Mouse (Mus musculus) heart, adult 2 months (tissue): Measurements from ENCODE around the gene Ccdc9. TPM values are rescaled to one million over a fixed set of nuclear protein-coding genes. Genes with fewer than 3 reads are reported as not detected.

ENCODE experiments used
- DNase-seq, 2 experiments: peaks; one replicate each; pipeline ENCODE4 v3.0.0; 2021
- H3K27ac ChIP-seq: fragments of 200-600 bp; 2 replicates; pipeline ENCODE4 v1.8.1; 2022
- H3K27me3 ChIP-seq: fragments of 200-500 bp; 2 replicates; pipeline ENCODE4 v1.6.1; 2012; ENCODE audit warnings: mild to moderate bottlenecking, low read length, inconsistent platforms, mixed read lengths; ENCODE audit not compliant: control insufficient read depth, insufficient read depth
- H3K36me3 ChIP-seq: fragments of 200-500 bp; 2 replicates; pipeline ENCODE4 v1.6.1; 2012; ENCODE audit warnings: low read length, inconsistent platforms; ENCODE audit not compliant: control insufficient read depth, insufficient read depth
- H3K4me1 ChIP-seq: fragments of 200-500 bp; 2 replicates; pipeline ENCODE4 v1.6.1; 2011; ENCODE audit warnings: low read length; ENCODE audit not compliant: control insufficient read depth, insufficient read depth
- H3K4me3 ChIP-seq: fragments of 200-600 bp; 2 replicates; pipeline ENCODE4 v1.8.1; 2022
- H3K79me2 ChIP-seq: fragments of 200-500 bp; replicated peaks from 2 replicates; pipeline ENCODE4 v1.6.1; 2012; ENCODE audit warnings: mild to moderate bottlenecking, inconsistent platforms, low read length, moderate library complexity, mixed read lengths; ENCODE audit not compliant: control insufficient read depth, insufficient read depth
- H3K9ac ChIP-seq: fragments of 200-500 bp; 2 replicates; pipeline ENCODE4 v1.6.1; 2012; ENCODE audit warnings: low read depth, mild to moderate bottlenecking, control low read depth, inconsistent platforms, low read length, mixed read lengths
- CTCF ChIP-seq: fragments of 200-600 bp; IDR thresholded peaks from 2 replicates; pipeline ENCODE4 v1.8.1; 2022; ENCODE audit warnings: antibody characterized with exemption, mild to moderate bottlenecking, moderate library complexity
- EP300 ChIP-seq: fragments of 200-500 bp; IDR thresholded peaks from 2 replicates; pipeline ENCODE4 v1.6.1; 2011; ENCODE audit warnings: low read depth, low read length, control low read depth; ENCODE audit not compliant: insufficient read depth
- POLR2A ChIP-seq: fragments of 200-500 bp; IDR thresholded peaks from 2 replicates; pipeline ENCODE4 v1.6.1; 2011; ENCODE audit warnings: mild to moderate bottlenecking, low read depth, low read length, control low read depth; ENCODE audit not compliant: insufficient read depth
- WGBS: fragments of 180-500 bp; shearing (Covaris S2); methylation state at CpG from one replicate; pipeline ENCODE4 v1.1.7; 2018; 5-methylcytosine and 5-hydroxymethylcytosine counted together
- intact Hi-C: fragments of 180-260 bp; cut with DNase I; formaldehyde crosslinking; loops from one replicate; pipeline ENCODE4 v1.15.1; 2025
- polyA plus RNA-seq: library from polyadenylated mRNA; depleted of rRNA; stranded (reverse); fragments of >200 nt; gene quantifications from 2 replicates; pipeline ENCODE4 v1.2.3, GENCODE M21; 2012
- total RNA-seq, 2 experiments: library from RNA; stranded (reverse); gene quantifications; 2 replicates each; pipeline ENCODE4 v1.2.3; 2021

The Ccdc9 gene
- total and polyA plus RNA-seq, 3 experiments = 21.8 to 46.7 (median 33.1) TPM

DNA sequence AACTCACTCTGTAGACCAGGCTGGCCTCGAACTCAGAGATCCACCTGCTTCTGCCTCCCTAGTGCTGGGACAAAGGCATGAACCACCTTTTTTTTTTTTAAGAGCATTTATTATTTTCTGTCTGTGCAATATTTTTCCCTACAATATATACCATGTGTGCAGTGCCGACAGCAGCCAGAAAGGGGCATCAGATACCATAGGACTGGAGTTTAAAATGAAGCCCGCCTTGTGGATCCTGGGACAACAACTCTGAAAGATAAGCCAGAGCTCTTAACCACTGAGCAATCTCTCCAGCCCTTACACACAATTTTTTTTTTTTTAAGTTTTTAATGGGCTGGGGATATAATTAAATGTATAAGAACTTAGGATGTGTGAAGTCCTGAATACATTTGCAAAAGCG lies 7.8 kb upstream of the Ccdc9 start:
- peaks cover 12% of the 10 kb centered on the region for H3K4me1 ChIP-seq
- WGBS = 15% methylated on average over 4 of the region's 4 CpGs
- intact Hi-C loops = loop anchor here (1.0 to 10.0 kb wide), 6 partner anchors 20 to 320 kb away; partner anchors contain the start of gene Arhgap35
- H3K4me3 ChIP-seq = no peak overlapping the region; the same call in 1 of the 2 replicates
- H3K27ac ChIP-seq = peak overlapping the region; percentile 91
- DNase-seq = no peak
- H3K36me3 ChIP-seq = no peaks in the 10 kb centered on the region
- TF ChIP-seq EP300 (no peak), POLR2A (no peak), CTCF (no peak)
- no peaks in the 10 kb centered on the region for H3K79me2 ChIP-seq
- no peaks in the 10 kb centered on the region for H3K27me3 ChIP-seq
- peak overlapping the region; percentile 45; the same call in 1 of the 2 replicates for H3K9ac ChIP-seq

DNA sequence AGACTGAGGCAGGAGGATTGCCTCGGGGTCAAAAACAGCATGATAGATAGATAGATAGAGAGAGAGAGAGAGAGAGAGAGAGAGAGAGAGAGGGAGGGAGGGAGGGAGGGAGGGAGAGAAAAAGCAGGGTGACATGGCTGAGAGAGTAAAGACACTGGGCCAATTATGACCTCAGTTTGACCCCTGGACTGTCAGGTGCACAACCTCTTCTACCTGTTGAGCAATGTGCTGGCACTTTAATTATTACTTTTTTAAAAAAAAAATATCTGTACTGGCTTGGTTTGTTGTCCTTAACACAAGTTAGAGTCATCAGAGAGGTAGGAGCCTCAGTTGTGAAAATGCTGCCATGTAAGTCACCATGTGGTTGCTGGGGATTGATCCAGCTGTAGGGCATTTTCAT lies 1.2 kb upstream of the Ccdc9 start:
- WGBS = 50% methylated on average over 1 of the region's 1 CpGs
- Histone ChIP-seq H3K27ac (no peak overlapping the region), H3K9ac (no peak overlapping the region), H3K4me3 (no peak overlapping the region), H3K79me2 (no peaks in the 10 kb centered on the region), H3K4me1 (peaks cover 1% of the 10 kb centered on the region; the same call in 1 of the 2 replicates), H3K36me3 (no peaks in the 10 kb centered on the region), H3K27me3 (no peaks in the 10 kb centered on the region)
- TF ChIP-seq POLR2A (no peak), CTCF (no peak), EP300 (no peak)
- intact Hi-C loops = loop anchor here (10.0 kb wide), 1 partner anchor 343 kb away; the partner anchor contains the start of gene Nop53
- DNase-seq = no peak

DNA sequence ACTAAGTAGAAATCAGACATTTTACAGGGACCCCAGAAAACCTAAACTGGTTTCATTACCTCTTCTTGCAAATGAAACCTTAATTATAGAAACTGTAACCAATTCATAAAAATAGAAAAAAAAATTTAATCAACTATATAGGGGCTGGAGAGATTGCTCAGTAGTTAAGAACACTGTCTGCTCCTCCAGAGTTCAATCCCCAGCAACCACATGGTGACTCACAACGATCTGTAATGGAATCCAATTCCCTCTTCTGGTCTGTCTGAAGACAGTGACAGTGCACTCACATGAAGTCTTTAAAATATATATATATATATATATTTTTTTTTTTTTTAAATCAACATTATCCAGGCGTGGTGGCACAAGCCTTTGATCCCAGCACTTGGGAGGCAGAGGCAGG lies 421 bp upstream of the Ccdc9 start:
- intact Hi-C loops = loop anchor here (10.0 kb wide), 1 partner anchor 342 kb away; the partner anchor contains the start of gene Nop53
- no peaks in the 10 kb centered on the region for H3K36me3 ChIP-seq
- peaks cover 1% of the 10 kb centered on the region; the same call in 1 of the 2 replicates for H3K4me1 ChIP-seq
- H3K79me2 ChIP-seq = no peaks in the 10 kb centered on the region
- 66% methylated on average over 2 of the region's 2 CpGs for WGBS
- no peak for DNase-seq
- peak overlapping the region; percentile 84 for H3K4me3 ChIP-seq
- H3K9ac ChIP-seq = peak overlapping the region; percentile 64
- TF ChIP-seq POLR2A = no peak
- no peak for TF ChIP-seq EP300
- no peak for TF ChIP-seq CTCF
- H3K27ac ChIP-seq = peak overlapping the region; percentile 99
- H3K27me3 ChIP-seq = no peaks in the 10 kb centered on the region

DNA sequence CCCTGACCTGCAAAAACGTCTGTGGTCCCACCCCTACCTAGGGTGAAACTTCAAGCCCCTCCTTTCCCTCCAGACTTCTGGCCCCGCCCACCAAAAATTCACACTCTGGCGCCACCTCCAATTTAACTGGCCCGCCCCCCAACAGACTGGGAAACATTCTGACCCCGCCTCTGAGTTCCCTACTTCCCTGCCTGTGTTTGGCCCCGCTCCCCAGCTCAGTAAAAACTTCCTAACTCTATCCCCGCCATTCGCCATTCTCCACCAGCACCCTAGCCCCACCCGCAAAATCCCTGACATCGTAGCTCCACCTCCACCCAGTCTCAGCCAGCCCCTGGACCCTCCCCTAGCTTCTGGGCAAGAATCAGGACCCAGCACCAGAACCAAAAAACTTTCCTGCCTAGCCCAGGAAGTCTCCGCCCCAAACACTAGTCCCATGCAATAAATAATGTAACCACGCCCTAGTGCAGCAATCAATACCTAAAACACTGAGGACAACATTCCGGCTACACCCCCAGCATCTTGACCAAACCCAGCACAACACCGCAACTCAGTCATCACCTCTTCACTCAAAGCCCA lies 1.1 kb downstream of the Ccdc9 start:
- peak overlapping the region; percentile 43 for H3K9ac ChIP-seq
- intact Hi-C loops = loop anchor here (1.0 to 10.0 kb wide), 2 partner anchors 12 to 341 kb away; partner anchors contain the start of genes Inafm1 and Nop53

DNA sequence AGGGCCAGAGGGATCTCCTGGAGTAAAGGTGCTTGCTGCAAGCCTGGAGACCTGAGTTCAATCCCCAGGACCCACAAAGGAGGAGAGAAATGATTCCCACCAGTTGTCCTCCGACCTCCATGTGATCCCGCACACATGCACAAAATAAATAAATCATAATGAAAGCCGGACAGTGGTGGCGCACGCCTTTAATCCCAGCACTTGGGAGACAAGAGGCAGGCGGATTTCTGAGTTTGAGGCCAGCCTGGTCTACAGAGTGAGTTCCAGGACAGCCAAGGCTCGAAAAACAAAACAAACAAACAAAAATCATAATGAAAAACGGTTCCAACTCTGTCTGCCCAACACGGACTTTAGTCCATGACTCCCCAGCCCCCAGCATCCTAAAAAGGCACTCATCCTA lies 1.7 kb downstream of the Ccdc9 start:
- intact Hi-C loops = loop anchor here (1.0 to 10.0 kb wide), 2 partner anchors 12 to 340 kb away; partner anchors contain the start of genes Inafm1 and Nop53
- no peak overlapping the region for H3K9ac ChIP-seq

More for the DNA sequence above, 1.1 kb downstream of the Ccdc9 start:
- Histone ChIP-seq H3K79me2 (no peaks in the 10 kb centered on the region), H3K4me3 (peak overlapping the region; percentile 54), H3K36me3 (no peaks in the 10 kb centered on the region), H3K27ac (peak overlapping the region; percentile 82), H3K27me3 (no peaks in the 10 kb centered on the region), H3K4me1 (peaks cover 1% of the 10 kb centered on the region; the same call in 1 of the 2 replicates)
- 4% methylated on average over 13 of the region's 14 CpGs for WGBS
- TF ChIP-seq POLR2A (peak; percentile 44; the same call in 1 of the 2 replicates), CTCF (no peak), EP300 (no peak)
- DNase-seq = peak; percentile 80 to 85

DNA sequence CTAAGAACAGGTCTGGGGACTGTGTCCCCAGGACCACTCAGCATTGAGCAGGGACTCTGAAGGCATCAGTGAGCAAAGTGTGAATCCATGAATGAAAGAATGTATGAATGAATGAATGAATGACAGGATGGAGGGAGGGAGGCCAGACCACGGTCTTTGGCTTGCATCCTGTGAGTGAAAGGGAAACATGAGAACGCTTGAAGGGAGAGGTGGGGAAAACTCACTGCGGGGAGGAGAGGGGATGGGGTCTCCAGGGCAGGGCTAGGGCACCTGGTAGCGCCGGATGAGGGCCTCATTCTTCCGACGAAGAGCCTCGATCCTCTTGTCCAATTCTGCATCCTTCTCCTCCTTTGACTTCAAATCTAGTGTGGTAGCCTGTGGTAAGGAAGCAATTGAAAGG lies 2.6 kb downstream of the Ccdc9 start:
- WGBS = 86% methylated on average over 8 of the region's 8 CpGs
- Histone ChIP-seq H3K4me1 (peaks cover 1% of the 10 kb centered on the region; the same call in 1 of the 2 replicates), H3K9ac (no peak overlapping the region), H3K36me3 (no peaks in the 10 kb centered on the region), H3K79me2 (no peaks in the 10 kb centered on the region), H3K27me3 (no peaks in the 10 kb centered on the region), H3K27ac (no peak overlapping the region), H3K4me3 (no peak overlapping the region)
- no peak for TF ChIP-seq EP300
- TF ChIP-seq POLR2A = no peak
- TF ChIP-seq CTCF = no peak
- intact Hi-C loops = loop anchor here (10.0 kb wide), 1 partner anchor 339 kb away; the partner anchor contains the start of gene Nop53
- DNase-seq = no peak

More for the DNA sequence above, 1.7 kb downstream of the Ccdc9 start:
- DNase-seq = no peak
- Histone ChIP-seq H3K36me3 (no peaks in the 10 kb centered on the region), H3K79me2 (no peaks in the 10 kb centered on the region), H3K27me3 (no peaks in the 10 kb centered on the region), H3K27ac (peak overlapping the region; percentile 82), H3K4me3 (no peak overlapping the region; the same call in 1 of the 2 replicates), H3K4me1 (peaks cover 1% of the 10 kb centered on the region; the same call in 1 of the 2 replicates)
- TF ChIP-seq POLR2A (no peak), EP300 (no peak), CTCF (no peak)
- WGBS = 69% methylated on average over 9 of the region's 9 CpGs
